Mouse (Mus musculus) C2C12 (cell line): Measurements from ENCODE around the gene Syngr1. TPM values are rescaled to one million over a fixed set of nuclear protein-coding genes. Genes with fewer than 3 reads are reported as not detected.

Source experiments
- H3K27me3 ChIP-seq: one replicate; pipeline ENCODE4 v1.6.1; 2011; ENCODE audit not compliant: control insufficient read depth, insufficient read depth, insufficient read length
- H3K36me3 ChIP-seq: one replicate; pipeline ENCODE4 v1.6.1; 2011; ENCODE audit not compliant: control insufficient read depth, insufficient read depth
- H3K4me3 ChIP-seq: one replicate; pipeline ENCODE4 v1.5.1; 2011; ENCODE audit warnings: mild to moderate bottlenecking, control low read depth; ENCODE audit not compliant: poor library complexity, insufficient read depth, severe bottlenecking
- H3K79me2 ChIP-seq: one replicate; pipeline ENCODE4 v1.6.1; 2011; ENCODE audit not compliant: control insufficient read depth, insufficient read depth
- H3K79me3 ChIP-seq: one replicate; pipeline ENCODE4 v1.6.1; 2011; ENCODE audit warnings: low read depth, control low read depth
- H3ac ChIP-seq: one replicate; pipeline ENCODE3; 2011; ENCODE audit warnings: low read depth; ENCODE audit not compliant: control insufficient read depth, insufficient read length
- CEBPB ChIP-seq: IDR thresholded peaks from one replicate; pipeline ENCODE4 v1.6.1; 2011; ENCODE audit warnings: low read depth, mild to moderate bottlenecking, control low read depth, moderate library complexity
- CTCF ChIP-seq: IDR thresholded peaks from one replicate; pipeline ENCODE4 v1.5.1; 2011; ENCODE audit not compliant: control insufficient read depth, insufficient read depth, insufficient read length
- FOSL1 ChIP-seq: IDR thresholded peaks from one replicate; pipeline ENCODE4 v1.8.0; 2011; ENCODE audit warnings: mild to moderate bottlenecking, low read length; ENCODE audit not compliant: poor library complexity, insufficient read depth, severe bottlenecking
- MAX ChIP-seq: IDR thresholded peaks from one replicate; pipeline ENCODE4 v1.6.1; 2011; ENCODE audit warnings: mild to moderate bottlenecking, control low read depth
- MYOD1 ChIP-seq: IDR thresholded peaks from one replicate; pipeline ENCODE4 v1.6.1; 2011; ENCODE audit warnings: low read depth; ENCODE audit not compliant: control insufficient read depth, insufficient read length
- MYOG ChIP-seq: IDR thresholded peaks from one replicate; pipeline ENCODE4 v1.6.1; 2011; ENCODE audit not compliant: control insufficient read depth, insufficient read length; ENCODE audit errors: extremely low read depth
- USF1 ChIP-seq: IDR thresholded peaks from one replicate; pipeline ENCODE4 v1.6.1; 2011; ENCODE audit warnings: low read depth, mild to moderate bottlenecking, control low read depth, moderate library complexity
- polyA plus RNA-seq: library from polyadenylated mRNA; unstranded; fragments of >200 nt; fragmentation: generic; extraction: Trizol; gene quantifications from one replicate; pipeline ENCODE4 v1.2.1, GENCODE M21; 2012; ENCODE audit warnings: missing spikeins

Syngr1 gene
- polyA plus RNA-seq, 1 experiment: 7.9 TPM

- no peaks in the 10 kb centered on the region for H3K36me3 ChIP-seq
- no peak overlapping the region for H3K4me3 ChIP-seq
- no peaks in the 10 kb centered on the region for H3K27me3 ChIP-seq
- TF ChIP-seq USF1 (no peak), CTCF (no peak), FOSL1 (no peak), MAX (no peak)
- no peaks in the 10 kb centered on the region for H3K79me3 ChIP-seq
- no peaks in the 10 kb centered on the region for H3K79me2 ChIP-seq
- no peak overlapping the region for H3ac ChIP-seq
Observed at GRCm38 (mm10) chr15:80058151-80058550, 33.0 kb upstream of the Syngr1 start.

GRCm38 (mm10) chr15:80059606-80060005 lies 31.5 kb upstream of the Syngr1 start:
- Histone ChIP-seq H3K36me3 (no peaks in the 10 kb centered on the region), H3ac (no peak overlapping the region), H3K4me3 (no peak overlapping the region), H3K79me3 (no peaks in the 10 kb centered on the region), H3K27me3 (no peaks in the 10 kb centered on the region), H3K79me2 (no peaks in the 10 kb centered on the region)
- no peak for TF ChIP-seq CEBPB
- TF ChIP-seq MYOD1: no peak
- TF ChIP-seq FOSL1: no peak
- no peak for TF ChIP-seq CTCF
- TF ChIP-seq MAX: no peak
- TF ChIP-seq MYOG: no peak
- TF ChIP-seq USF1: no peak

GRCm38 (mm10) chr15:80060356-80061070 lies 30.6 kb upstream of the Syngr1 start:
- Histone ChIP-seq H3ac (no peak overlapping the region), H3K79me2 (no peaks in the 10 kb centered on the region), H3K36me3 (no peaks in the 10 kb centered on the region), H3K79me3 (no peaks in the 10 kb centered on the region), H3K27me3 (no peaks in the 10 kb centered on the region), H3K4me3 (no peak overlapping the region)
- TF ChIP-seq USF1 (no peak), CTCF (no peak), MYOD1 (no peak)

GRCm38 (mm10) chr15:80061071-80061550 lies 30.0 kb upstream of the Syngr1 start:
- H3K4me3 ChIP-seq: no peak overlapping the region
- H3K79me3 ChIP-seq: no peaks in the 10 kb centered on the region
- H3K36me3 ChIP-seq: no peaks in the 10 kb centered on the region
- H3ac ChIP-seq: no peak overlapping the region
- no peak for TF ChIP-seq MAX
- no peak for TF ChIP-seq MYOG
- TF ChIP-seq CTCF: no peak
- no peak for TF ChIP-seq CEBPB
- no peak for TF ChIP-seq USF1
- TF ChIP-seq FOSL1: no peak
- no peaks in the 10 kb centered on the region for H3K79me2 ChIP-seq
- H3K27me3 ChIP-seq: no peaks in the 10 kb centered on the region

- Histone ChIP-seq H3K79me3 (no peaks in the 10 kb centered on the region), H3K4me3 (no peak overlapping the region), H3ac (no peak overlapping the region), H3K79me2 (no peaks in the 10 kb centered on the region), H3K27me3 (no peaks in the 10 kb centered on the region), H3K36me3 (no peaks in the 10 kb centered on the region)
- TF ChIP-seq USF1 (no peak), MAX (peak; percentile 25)
Observed at GRCm38 (mm10) chr15:80062339-80062738, 28.8 kb upstream of the Syngr1 start.

- TF ChIP-seq CEBPB (no peak), USF1 (peak; percentile 8), CTCF (no peak)
- Histone ChIP-seq H3K79me2 (no peaks in the 10 kb centered on the region), H3K4me3 (no peak overlapping the region)
Observed at GRCm38 (mm10) chr15:80062821-80063220, 28.3 kb upstream of the Syngr1 start.

More at GRCm38 (mm10) chr15:80062821-80063220, 28.3 kb upstream of the Syngr1 start:
- no peaks in the 10 kb centered on the region for H3K27me3 ChIP-seq
- H3ac ChIP-seq: no peak overlapping the region
- no peaks in the 10 kb centered on the region for H3K36me3 ChIP-seq
- no peaks in the 10 kb centered on the region for H3K79me3 ChIP-seq
